Mouse (Mus musculus): ENCODE results near the gene Hacl1.

DNA sequence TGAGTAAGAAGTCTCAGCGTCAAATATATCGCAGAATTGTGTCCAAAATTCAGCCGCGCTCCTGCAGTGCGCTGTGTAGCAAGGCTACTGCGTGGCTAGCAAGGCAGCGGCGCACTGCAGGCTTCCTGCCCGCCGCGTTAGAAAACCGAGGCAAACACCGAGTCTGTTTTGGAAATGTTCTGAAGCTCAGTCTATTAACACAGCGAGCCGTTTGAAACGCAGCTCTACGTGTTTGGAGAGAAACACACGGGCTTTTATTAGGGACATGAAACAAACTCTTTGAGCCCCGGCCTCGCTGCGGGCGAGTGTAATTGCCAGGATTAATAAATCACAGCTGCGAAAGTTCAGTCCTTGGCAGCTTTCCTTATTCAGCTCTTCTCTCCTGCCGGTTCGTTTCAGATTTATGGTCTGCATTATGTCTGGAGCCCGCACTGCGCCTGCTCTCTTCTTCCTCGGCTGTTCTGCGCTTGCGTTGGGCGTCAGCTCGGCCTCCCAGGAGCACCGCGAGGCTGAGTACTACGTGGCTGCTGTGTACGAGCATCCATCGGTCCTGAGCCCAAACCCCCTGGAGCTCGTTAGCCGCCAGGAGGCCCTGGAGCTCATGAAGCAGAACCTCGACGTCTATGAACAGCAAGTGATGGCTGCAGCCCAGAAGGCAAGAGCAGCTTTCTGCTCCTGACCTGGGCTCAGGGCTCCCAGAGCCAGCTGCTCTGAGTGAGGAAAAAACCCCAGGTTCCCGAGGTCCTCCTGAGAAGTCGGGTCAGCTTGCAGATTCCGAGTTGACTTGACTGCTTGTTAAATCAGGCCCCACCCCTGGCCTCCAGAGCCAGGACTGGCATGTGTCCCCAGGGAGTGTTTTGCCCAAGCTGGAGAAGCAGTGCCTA is 20.8 kb upstream of the Hacl1 start:
- TF ChIP-seq CTCF (IDR thresholded peaks at IDR 0.05; ENCODE audit: low read depth) = peak; percentile 26; the same call in 1 of the 2 replicates
- no peak for TF ChIP-seq EP300 (IDR thresholded peaks at IDR 0.05; ENCODE audit: low read depth)
